Mouse (Mus musculus): ENCODE results near the gene Acbd6. TPM values are rescaled to one million over a fixed set of nuclear protein-coding genes. Genes with fewer than 3 reads are reported as not detected.

The Acbd6 gene
- total and polyA plus RNA-seq, 2 experiments = 14.8 to 71.5 TPM

DNA sequence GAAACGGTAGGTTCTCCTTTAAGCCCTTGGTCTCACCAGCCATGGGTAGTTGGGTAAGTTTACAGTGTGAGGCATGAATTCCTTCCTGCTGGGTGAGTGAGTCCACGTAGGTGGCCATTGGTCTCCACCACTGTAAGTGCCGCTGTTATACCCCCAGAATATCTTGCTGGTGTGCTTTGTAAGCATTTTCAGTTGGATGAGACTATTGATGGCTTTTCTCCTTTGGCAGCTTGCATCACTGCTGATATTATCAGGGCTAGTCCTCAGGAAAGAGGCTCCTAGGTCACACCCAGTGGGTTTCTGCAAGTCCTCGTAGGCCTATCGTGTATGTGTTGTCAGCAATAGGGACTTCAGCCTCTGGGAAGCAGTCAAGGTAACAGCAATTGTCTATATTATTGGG lies 106.1 kb downstream of the Acbd6 start:
- Histone ChIP-seq H3K27ac (replicated peaks; ENCODE audit: insufficient read depth, low read depth, low read length) (no peak overlapping the region), H3K27me3 (ENCODE audit: control insufficient read depth, insufficient read depth, low read length) (no peaks in the 10 kb centered on the region), H3K4me1 (ENCODE audit: control insufficient read depth, insufficient read depth, low read length) (no peaks in the 10 kb centered on the region), H3K79me2 (ENCODE audit: control insufficient read depth, insufficient read depth, low read length) (no peaks in the 10 kb centered on the region), H3K4me3 (ENCODE audit: insufficient read depth, low read depth, low read length) (no peak overlapping the region), H3K36me3 (ENCODE audit: control insufficient read depth, insufficient read depth, low read length) (no peaks in the 10 kb centered on the region), H3K9ac (ENCODE audit: low read depth, low read length) (no peak overlapping the region)
- WGBS = 85% methylated on average over 5 of the region's 5 CpGs
- DNase-seq (ENCODE audit: extremely low read depth, low read depth, low spot score) = no peak
- no peak for TF ChIP-seq POLR2A (IDR thresholded peaks at IDR 0.05; ENCODE audit: extremely low read depth, insufficient read depth, low read length)
- no peak for TF ChIP-seq CTCF (IDR thresholded peaks at IDR 0.05; ENCODE audit: low read depth, low read length)

DNA sequence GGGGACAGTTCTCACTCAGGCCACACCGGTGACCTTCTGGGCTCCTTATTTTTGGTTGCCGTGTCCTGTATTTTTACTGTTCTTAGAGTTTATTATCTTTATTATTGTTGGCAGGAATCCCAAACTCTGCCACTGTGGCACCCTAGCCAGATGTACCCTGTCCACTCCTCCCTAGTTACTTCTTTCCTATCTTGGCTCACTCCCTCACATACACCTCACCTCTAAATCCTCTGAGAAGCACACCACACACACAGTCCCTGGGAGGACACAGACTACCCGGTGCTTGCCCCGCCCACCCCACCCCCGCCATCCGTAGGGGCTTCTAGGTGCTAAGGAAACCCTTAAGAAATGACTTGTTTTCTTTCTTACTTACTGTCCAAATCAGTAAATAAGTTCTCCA lies 117.7 kb downstream of the Acbd6 start:
- DNase-seq (ENCODE audit: extremely low read depth, low read depth, low spot score) = no peak
- Histone ChIP-seq H3K79me2 (ENCODE audit: control insufficient read depth, insufficient read depth, low read length) (no peaks in the 10 kb centered on the region), H3K36me3 (ENCODE audit: control insufficient read depth, insufficient read depth, low read length) (no peaks in the 10 kb centered on the region), H3K4me1 (ENCODE audit: control insufficient read depth, insufficient read depth, low read length) (no peaks in the 10 kb centered on the region), H3K4me3 (ENCODE audit: insufficient read depth, low read depth, low read length) (no peak overlapping the region), H3K27ac (replicated peaks; ENCODE audit: insufficient read depth, low read depth, low read length) (no peak overlapping the region), H3K9ac (ENCODE audit: low read depth, low read length) (no peak overlapping the region), H3K27me3 (ENCODE audit: control insufficient read depth, insufficient read depth, low read length) (no peaks in the 10 kb centered on the region)
- TF ChIP-seq CTCF (IDR thresholded peaks at IDR 0.05; ENCODE audit: low read depth, low read length) = no peak
- no peak for TF ChIP-seq POLR2A (IDR thresholded peaks at IDR 0.05; ENCODE audit: extremely low read depth, insufficient read depth, low read length)
- 92% methylated on average over 6 of the region's 6 CpGs for WGBS

DNA sequence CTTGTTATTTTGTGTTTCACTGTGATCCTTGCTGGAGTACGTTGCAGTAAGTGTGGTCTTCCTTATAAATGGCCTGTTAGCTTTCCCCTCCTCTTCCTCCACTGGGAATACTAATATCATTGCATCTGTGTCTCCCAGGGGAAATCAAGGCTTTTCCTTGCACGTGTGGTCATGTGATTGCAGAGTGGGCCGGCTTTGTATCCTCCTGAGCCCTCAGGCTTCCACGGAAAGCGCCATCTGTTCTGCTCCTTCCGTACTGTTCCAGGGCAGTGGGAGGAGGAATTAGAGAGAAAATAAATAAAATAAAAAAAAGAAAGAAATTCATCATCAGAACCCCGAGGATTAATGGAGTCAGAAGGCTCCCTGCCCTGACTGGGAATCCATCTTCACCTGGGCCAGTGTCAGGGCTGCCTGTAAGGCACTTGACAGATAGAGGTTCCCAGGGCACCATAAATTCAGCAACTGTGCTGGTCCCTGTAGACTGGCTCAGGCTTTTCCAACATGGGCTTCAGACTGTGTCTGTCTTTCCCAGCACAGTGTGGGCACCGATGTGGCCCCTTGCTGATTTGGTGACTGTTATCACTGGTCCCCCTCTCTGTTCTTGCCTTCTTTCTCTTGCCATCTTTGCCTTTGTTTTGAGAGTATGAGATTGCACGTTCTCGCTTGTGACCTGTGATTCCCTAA lies 123.3 kb downstream of the Acbd6 start:
- TF ChIP-seq POLR2A (IDR thresholded peaks at IDR 0.05; ENCODE audit: extremely low read depth, insufficient read depth, low read length) (no peak), CTCF (IDR thresholded peaks at IDR 0.05; ENCODE audit: low read depth, low read length) (no peak)
- Histone ChIP-seq H3K27me3 (ENCODE audit: control insufficient read depth, insufficient read depth, low read length) (no peaks in the 10 kb centered on the region), H3K9ac (ENCODE audit: low read depth, low read length) (no peak overlapping the region), H3K4me3 (ENCODE audit: insufficient read depth, low read depth, low read length) (no peak overlapping the region), H3K79me2 (ENCODE audit: control insufficient read depth, insufficient read depth, low read length) (no peaks in the 10 kb centered on the region), H3K27ac (replicated peaks; ENCODE audit: insufficient read depth, low read depth, low read length) (no peak overlapping the region), H3K36me3 (ENCODE audit: control insufficient read depth, insufficient read depth, low read length) (no peaks in the 10 kb centered on the region), H3K4me1 (ENCODE audit: control insufficient read depth, insufficient read depth, low read length) (no peaks in the 10 kb centered on the region)
- no peak for DNase-seq (ENCODE audit: extremely low read depth, low read depth, low spot score)
- WGBS = 89% methylated on average over 10 of the region's 10 CpGs

DNA sequence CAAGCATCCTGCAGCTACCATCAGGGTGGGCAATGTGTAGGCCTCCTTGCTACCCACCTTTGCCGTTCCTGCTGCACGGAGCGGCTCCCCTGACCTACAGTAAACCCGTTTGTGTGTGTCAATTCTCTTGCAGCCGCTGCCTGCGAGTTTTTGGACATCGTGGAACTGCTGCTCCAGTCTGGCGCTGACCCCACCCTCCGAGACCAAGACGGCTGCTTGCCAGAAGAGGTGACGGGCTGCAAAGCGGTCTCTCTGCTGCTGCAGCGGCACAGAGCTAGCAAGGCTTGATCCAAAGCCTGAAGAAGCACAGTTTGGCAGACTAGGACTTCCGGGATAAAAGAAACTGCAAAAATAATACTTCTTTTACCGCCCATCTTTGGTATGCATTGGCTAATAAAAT lies 128.9 kb downstream of the Acbd6 start:
- 90% methylated on average over 15 of the region's 15 CpGs for WGBS
- Histone ChIP-seq H3K9ac (ENCODE audit: low read depth, low read length) (no peak overlapping the region), H3K27ac (replicated peaks; ENCODE audit: insufficient read depth, low read depth, low read length) (no peak overlapping the region), H3K4me3 (ENCODE audit: insufficient read depth, low read depth, low read length) (no peak overlapping the region), H3K4me1 (ENCODE audit: control insufficient read depth, insufficient read depth, low read length) (no peaks in the 10 kb centered on the region), H3K27me3 (ENCODE audit: control insufficient read depth, insufficient read depth, low read length) (no peaks in the 10 kb centered on the region), H3K36me3 (ENCODE audit: control insufficient read depth, insufficient read depth, low read length) (peaks cover 2% of the 10 kb centered on the region; the same call in 1 of the 2 replicates), H3K79me2 (ENCODE audit: control insufficient read depth, insufficient read depth, low read length) (no peaks in the 10 kb centered on the region)
- TF ChIP-seq POLR2A (IDR thresholded peaks at IDR 0.05; ENCODE audit: extremely low read depth, insufficient read depth, low read length) (no peak), CTCF (IDR thresholded peaks at IDR 0.05; ENCODE audit: low read depth, low read length) (no peak)
- no peak for DNase-seq (ENCODE audit: extremely low read depth, low read depth, low spot score)

DNA sequence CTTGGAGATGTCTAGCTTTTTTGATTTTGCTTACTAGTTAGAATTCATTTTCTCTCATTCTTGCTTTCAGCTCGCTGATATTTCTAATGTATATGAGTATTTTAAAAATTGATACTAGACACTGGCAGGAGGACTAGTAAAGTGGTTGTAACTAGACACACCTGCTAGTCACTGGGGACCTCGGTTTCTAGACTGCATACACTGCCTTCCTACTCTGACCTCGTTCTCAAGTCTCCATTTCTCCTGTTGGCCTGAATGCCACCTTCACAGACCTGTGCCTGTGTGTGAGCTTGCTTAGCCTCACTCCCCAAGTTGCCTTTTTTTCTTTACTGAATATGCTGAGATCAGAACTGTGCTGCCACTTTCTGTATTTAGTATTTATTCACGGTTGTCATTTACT lies 131.2 kb downstream of the Acbd6 start:
- H3K36me3 ChIP-seq (ENCODE audit: control insufficient read depth, insufficient read depth, low read length) = peaks cover 2% of the 10 kb centered on the region; the same call in 1 of the 2 replicates
- 92% methylated on average over 4 of the region's 4 CpGs for WGBS
- H3K4me1 ChIP-seq (ENCODE audit: control insufficient read depth, insufficient read depth, low read length) = no peaks in the 10 kb centered on the region
- TF ChIP-seq CTCF (IDR thresholded peaks at IDR 0.05; ENCODE audit: low read depth, low read length) (no peak), POLR2A (IDR thresholded peaks at IDR 0.05; ENCODE audit: extremely low read depth, insufficient read depth, low read length) (no peak)
- no peak overlapping the region for H3K9ac ChIP-seq (ENCODE audit: low read depth, low read length)
- H3K4me3 ChIP-seq (ENCODE audit: insufficient read depth, low read depth, low read length) = no peak overlapping the region
- no peak overlapping the region for H3K27ac ChIP-seq (replicated peaks; ENCODE audit: insufficient read depth, low read depth, low read length)
- DNase-seq (ENCODE audit: extremely low read depth, low read depth, low spot score) = no peak
- H3K79me2 ChIP-seq (ENCODE audit: control insufficient read depth, insufficient read depth, low read length) = no peaks in the 10 kb centered on the region
- no peaks in the 10 kb centered on the region for H3K27me3 ChIP-seq (ENCODE audit: control insufficient read depth, insufficient read depth, low read length)

DNA sequence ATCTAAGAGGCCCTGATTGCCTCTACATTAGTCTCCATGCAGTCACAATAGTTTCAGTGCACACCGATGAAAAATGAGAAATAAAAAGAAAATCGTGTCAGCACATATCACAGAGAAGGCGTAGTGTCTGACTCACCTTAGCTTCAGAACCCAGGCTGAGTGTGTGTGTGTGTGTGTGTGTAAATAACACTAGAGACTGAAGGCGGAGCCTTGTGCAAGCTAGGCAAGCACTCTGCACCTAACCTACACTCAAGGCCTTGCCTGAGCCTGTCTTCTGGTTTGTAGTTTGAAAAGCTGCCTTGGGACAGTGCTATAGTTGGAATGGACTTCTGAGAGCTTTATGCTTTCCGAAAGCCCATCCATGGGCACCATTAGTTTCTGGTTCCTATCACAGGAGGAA lies 131.6 kb downstream of the Acbd6 start:
- no peak overlapping the region for H3K9ac ChIP-seq (ENCODE audit: low read depth, low read length)
- DNase-seq (ENCODE audit: extremely low read depth, low read depth, low spot score) = no peak
- WGBS = 98% methylated on average over 5 of the region's 5 CpGs

More for the DNA sequence above, 131.6 kb downstream of the Acbd6 start:
- Histone ChIP-seq H3K27ac (replicated peaks; ENCODE audit: insufficient read depth, low read depth, low read length) (no peak overlapping the region), H3K36me3 (ENCODE audit: control insufficient read depth, insufficient read depth, low read length) (peaks cover 2% of the 10 kb centered on the region; the same call in 1 of the 2 replicates), H3K79me2 (ENCODE audit: control insufficient read depth, insufficient read depth, low read length) (no peaks in the 10 kb centered on the region), H3K4me1 (ENCODE audit: control insufficient read depth, insufficient read depth, low read length) (no peaks in the 10 kb centered on the region), H3K27me3 (ENCODE audit: control insufficient read depth, insufficient read depth, low read length) (no peaks in the 10 kb centered on the region), H3K4me3 (ENCODE audit: insufficient read depth, low read depth, low read length) (no peak overlapping the region)
- no peak for TF ChIP-seq CTCF (IDR thresholded peaks at IDR 0.05; ENCODE audit: low read depth, low read length)
- no peak for TF ChIP-seq POLR2A (IDR thresholded peaks at IDR 0.05; ENCODE audit: extremely low read depth, insufficient read depth, low read length)

Measured in liver, adult 2 months (tissue).